Mouse (Mus musculus): ENCODE results near the gene Mical1.

- TF ChIP-seq CTCF (IDR thresholded peaks at IDR 0.05) (no peak), EP300 (IDR thresholded peaks at IDR 0.05) (no peak)
Measured at GRCm38 (mm10) chr10:41435141-41435540, 41.0 kb upstream of the Mical1 start.
